ENCODE assay signal across 18 mouse cellular contexts in the genomic region with DNA sequence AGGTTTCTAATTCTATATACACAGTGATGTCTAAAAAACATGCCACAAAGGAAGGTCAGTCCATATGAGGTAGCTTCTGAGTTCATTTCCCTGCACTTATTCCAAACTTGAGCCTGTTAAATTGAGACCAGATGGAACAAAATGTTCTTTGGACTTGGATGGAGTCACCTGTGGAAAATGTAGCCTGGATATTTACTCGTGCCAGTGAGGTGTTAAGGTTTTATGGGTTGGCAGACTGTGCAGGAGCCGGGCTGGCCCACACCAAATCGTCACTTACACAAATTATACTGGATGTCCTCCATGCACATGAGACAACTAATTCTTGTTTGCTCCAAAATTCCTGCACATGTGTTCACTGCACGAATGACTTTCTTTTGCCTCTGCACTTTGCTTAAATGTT.
"Had no signal": no experiment of that assay in that cellular context is flagged by ENCODE, and none has a peak within 500 bp of the region (broad histone marks: within the 10 kb centered on the region; RNA-seq: fewer than 3 reads in every experiment).

No protein-coding gene starts in this region.

- H3K27ac ChIP-seq: midbrain, embryonic 10.5 days; midbrain, embryonic 12.5 days; neural tube, embryonic 13.5 days; neural tube, embryonic 15.5 days; stomach, embryonic 15.5 days; stomach, postnatal 0 days had no signal

- ATAC-seq: midbrain, embryonic 16.5 days had no signal

- H3K27me3 ChIP-seq: midbrain, embryonic 12.5 days; neural tube, embryonic 13.5 days; neural tube, embryonic 15.5 days; stomach, embryonic 15.5 days had no signal

- H3K4me2 ChIP-seq: lung, embryonic 14.5 days; midbrain, embryonic 12.5 days; neural tube, embryonic 13.5 days; neural tube, embryonic 15.5 days; stomach, embryonic 15.5 days had no signal

- H3K4me1 ChIP-seq: midbrain, embryonic 10.5 days; midbrain, embryonic 12.5 days; neural tube, embryonic 13.5 days; neural tube, embryonic 15.5 days; stomach, embryonic 15.5 days had no signal

- H3K4me3 ChIP-seq: midbrain, embryonic 10.5 days; midbrain, embryonic 12.5 days; myocyte; neural tube, embryonic 13.5 days; neural tube, embryonic 15.5 days; stomach, embryonic 15.5 days had no signal

- H3K36me3 ChIP-seq: midbrain, embryonic 10.5 days; midbrain, embryonic 12.5 days; neural tube, embryonic 13.5 days; neural tube, embryonic 15.5 days; stomach, embryonic 15.5 days had no signal

- DNase-seq: lung, adult 18-20 months; lung, embryonic 14.5 days; lung, postnatal 10 days; lung, postnatal 4 days; midbrain, embryonic 14.5 days; retina, postnatal 1 day; right cerebral cortex, postnatal 14 days; thymus, adult 2 months; thymus, postnatal 25 days; thymus, postnatal 4 days had no signal

- H3K9ac ChIP-seq: lung, embryonic 14.5 days; midbrain, embryonic 12.5 days; neural tube, embryonic 13.5 days; neural tube, embryonic 15.5 days; stomach, embryonic 15.5 days had no signal

- H3K9me3 ChIP-seq: midbrain, embryonic 10.5 days; midbrain, embryonic 12.5 days; neural tube, embryonic 13.5 days; neural tube, embryonic 15.5 days; stomach, embryonic 15.5 days had no signal
